Mouse (Mus musculus) G1E-ER4 (cell line): ENCODE results near the gene Olfr1234. TPM values are rescaled to one million over a fixed set of nuclear protein-coding genes. Genes with fewer than 3 reads are reported as not detected.

Experiments used
- GATA1 ChIP-seq: IDR thresholded peaks from one replicate; pipeline ENCODE4 v1.8.0; 2012; ENCODE audit warnings: low read length, inconsistent platforms
- polyA plus RNA-seq: library from polyadenylated mRNA; stranded (reverse); fragments of >175 nt; gene quantifications from 2 replicates; pipeline ENCODE4 v1.2.3, GENCODE M21; 2012

Olfr1234 gene
- polyA plus RNA-seq: not detected in 2 replicates

DNA sequence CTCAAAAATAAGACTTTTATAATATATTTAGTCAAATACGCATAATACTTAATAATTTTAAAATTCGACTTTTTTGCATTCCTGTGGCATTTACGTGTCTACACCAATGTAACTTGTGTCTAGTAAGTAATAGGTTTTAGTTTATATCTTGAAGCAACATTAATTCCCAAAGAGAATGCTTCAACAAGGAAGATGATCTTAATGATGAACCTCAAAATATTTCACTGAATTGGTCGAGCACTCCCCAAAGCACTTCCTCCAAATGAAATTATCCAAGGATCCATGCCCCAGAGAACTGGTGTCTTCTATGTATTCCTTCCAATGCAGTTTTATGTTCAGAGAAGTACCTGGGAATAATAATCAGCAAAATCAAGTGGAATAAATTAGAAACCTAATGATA lies at the start of gene Olfr1234:
Gene Olfr1234 (minus strand): TSS at position 101 of the 400 bp plus-strand sequence.
- no peak for TF ChIP-seq GATA1

DNA sequence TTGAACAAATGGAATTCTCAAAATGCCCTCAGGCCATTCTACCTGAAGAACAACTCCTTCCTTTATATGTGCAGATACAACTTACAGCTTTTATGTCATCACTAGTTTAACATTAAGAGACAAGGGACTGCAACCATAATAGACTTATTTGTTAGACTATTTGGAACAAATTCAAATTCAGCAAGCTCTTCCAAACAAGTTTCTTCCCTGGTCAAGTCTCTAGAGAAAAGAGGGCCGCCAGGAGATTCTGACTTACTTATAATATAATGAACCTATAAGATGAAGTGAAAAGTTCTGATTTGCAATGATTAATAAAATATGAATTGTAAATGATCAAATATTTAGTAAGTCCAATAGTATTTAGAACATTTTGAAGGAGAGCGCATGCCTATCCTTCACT lies 44.9 kb upstream of the Olfr1234 start, which contains the start of gene Olfr1238:
Gene Olfr1238 (minus strand): TSS at position 101 of the 400 bp plus-strand sequence.
- TF ChIP-seq GATA1: no peak

DNA sequence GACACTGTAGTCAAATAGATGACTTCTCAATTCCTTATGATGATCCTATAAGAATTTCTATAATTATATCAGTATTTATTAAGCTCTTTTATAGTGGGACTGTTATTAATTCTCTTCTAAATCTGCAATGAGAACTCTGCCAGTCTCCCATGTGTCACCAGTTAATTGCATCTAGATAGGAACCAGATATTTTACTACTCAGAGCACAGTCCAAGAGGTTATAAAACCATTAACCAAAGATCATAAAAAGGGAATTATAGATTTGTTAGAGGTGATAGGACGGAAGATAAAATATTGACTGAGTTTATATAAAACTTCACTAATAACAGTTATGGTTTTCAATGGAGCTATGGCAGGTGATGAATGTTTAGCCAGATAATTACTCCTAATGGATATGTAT lies 36.2 kb upstream of the Olfr1234 start:
- TF ChIP-seq GATA1: no peak

DNA sequence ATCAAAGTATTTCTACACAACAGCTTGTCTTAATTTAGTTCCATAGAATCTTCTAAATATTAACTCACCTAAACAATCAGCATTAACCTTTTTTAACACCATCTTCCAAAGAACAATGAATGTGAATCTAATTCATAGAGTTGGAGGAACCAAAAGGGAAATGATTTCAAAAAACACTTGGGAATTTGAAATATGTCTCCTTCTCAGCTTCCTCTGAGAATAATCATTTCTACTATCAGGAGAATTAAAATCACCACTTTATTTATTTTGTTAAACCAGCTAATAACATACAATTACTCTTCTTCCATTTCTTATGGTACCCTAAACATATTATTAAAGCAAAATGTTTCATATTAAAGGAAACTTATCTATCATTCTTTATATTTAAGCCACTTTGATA lies 22.4 kb downstream of the Olfr1234 start, which contains the start of gene Olfr1233:
Gene Olfr1233 (minus strand): TSS at position 101 of the 400 bp plus-strand sequence.
- TF ChIP-seq GATA1: no peak

DNA sequence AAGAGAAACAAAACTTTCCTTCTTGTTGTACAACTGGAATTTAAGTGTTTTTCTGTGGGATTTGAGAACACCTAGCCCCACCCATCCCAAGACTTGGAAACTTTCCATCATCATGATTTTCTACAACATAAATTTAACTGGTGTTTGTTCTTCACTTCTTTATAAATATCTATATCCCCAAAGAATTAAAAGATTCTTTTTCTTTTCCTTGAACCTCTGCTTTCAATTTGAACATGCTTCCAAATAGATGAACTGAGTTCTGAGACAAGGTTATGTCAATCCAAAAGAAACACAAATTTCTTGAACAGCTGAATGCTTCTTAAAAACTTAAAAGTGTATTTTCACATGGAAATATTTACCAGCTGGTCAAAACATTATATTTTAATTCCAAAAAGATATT lies 35.1 kb downstream of the Olfr1234 start, which contains the start of gene Olfr1232:
Gene Olfr1232 (minus strand): TSS at position 101 of the 400 bp plus-strand sequence.
- no peak for TF ChIP-seq GATA1

Other genes with a start within 250 kb of the Olfr1234 start
- not detected in 2 replicates for gene Olfr1221, start 247.6 kb downstream of the Olfr1234 start, polyA plus RNA-seq
- gene Olfr1222, start 231.8 kb downstream of the Olfr1234 start, polyA plus RNA-seq: not detected in 2 replicates
- not detected in 2 replicates for gene Olfr1223, start 213.3 kb downstream of the Olfr1234 start, polyA plus RNA-seq
- not detected in 2 replicates for gene Olfr1224-ps1, start 200.8 kb downstream of the Olfr1234 start, polyA plus RNA-seq
- gene Olfr1225, start 190.2 kb downstream of the Olfr1234 start, polyA plus RNA-seq: not detected in 2 replicates
- gene Olfr1226, start 164.8 kb downstream of the Olfr1234 start, polyA plus RNA-seq: not detected in 2 replicates
- gene Olfr1228, start 110.8 kb downstream of the Olfr1234 start, polyA plus RNA-seq: not detected in 2 replicates
- not detected in 2 replicates for gene Olfr1229, start 76.9 kb downstream of the Olfr1234 start, polyA plus RNA-seq
- not detected in 2 replicates for gene Olfr1230, start 67.6 kb downstream of the Olfr1234 start, polyA plus RNA-seq
- gene Olfr1231, start 57.8 kb downstream of the Olfr1234 start, polyA plus RNA-seq: not detected in 2 replicates
- not detected in 2 replicates for gene Olfr1232, start 35.2 kb downstream of the Olfr1234 start, polyA plus RNA-seq
- gene Olfr1233, start 22.5 kb downstream of the Olfr1234 start, polyA plus RNA-seq: not detected in 2 replicates
- not detected in 2 replicates for gene Olfr1238, start 44.8 kb upstream of the Olfr1234 start, polyA plus RNA-seq
- not detected in 2 replicates for gene Olfr1239, start 55.5 kb upstream of the Olfr1234 start, polyA plus RNA-seq
- gene Olfr1240, start 78.1 kb upstream of the Olfr1234 start, polyA plus RNA-seq: not detected in 2 replicates
- gene Olfr1241, start 122.3 kb upstream of the Olfr1234 start, polyA plus RNA-seq: not detected in 2 replicates
- gene Olfr1242, start 133.5 kb upstream of the Olfr1234 start, polyA plus RNA-seq: not detected in 2 replicates
- gene Olfr1243, start 166.6 kb upstream of the Olfr1234 start, polyA plus RNA-seq: not detected in 2 replicates
- not detected in 2 replicates for gene Olfr1245, start 213.6 kb upstream of the Olfr1234 start, polyA plus RNA-seq
- not detected in 2 replicates for gene Olfr1246, start 228.3 kb upstream of the Olfr1234 start, polyA plus RNA-seq
- gene Olfr1247, start 249.3 kb upstream of the Olfr1234 start, polyA plus RNA-seq: not detected in 2 replicates